Mouse (Mus musculus): ENCODE data around the gene Mrps35.

- TF ChIP-seq CTCF (IDR thresholded peaks at IDR 0.05; ENCODE audit: extremely low read depth, insufficient read length, insufficient replicate concordance, low read depth, low read length) (no peak), POLR2A (IDR thresholded peaks at IDR 0.05; ENCODE audit: low read depth, low read length) (no peak)
Measured at GRCm38 (mm10) chr6:146999755-147000154, 42.8 kb upstream of the Mrps35 start.

Data from small intestine, adult 2 months (tissue).